Comparison of ENCODE assay signal across 27 mouse cellular contexts in the genomic region with DNA sequence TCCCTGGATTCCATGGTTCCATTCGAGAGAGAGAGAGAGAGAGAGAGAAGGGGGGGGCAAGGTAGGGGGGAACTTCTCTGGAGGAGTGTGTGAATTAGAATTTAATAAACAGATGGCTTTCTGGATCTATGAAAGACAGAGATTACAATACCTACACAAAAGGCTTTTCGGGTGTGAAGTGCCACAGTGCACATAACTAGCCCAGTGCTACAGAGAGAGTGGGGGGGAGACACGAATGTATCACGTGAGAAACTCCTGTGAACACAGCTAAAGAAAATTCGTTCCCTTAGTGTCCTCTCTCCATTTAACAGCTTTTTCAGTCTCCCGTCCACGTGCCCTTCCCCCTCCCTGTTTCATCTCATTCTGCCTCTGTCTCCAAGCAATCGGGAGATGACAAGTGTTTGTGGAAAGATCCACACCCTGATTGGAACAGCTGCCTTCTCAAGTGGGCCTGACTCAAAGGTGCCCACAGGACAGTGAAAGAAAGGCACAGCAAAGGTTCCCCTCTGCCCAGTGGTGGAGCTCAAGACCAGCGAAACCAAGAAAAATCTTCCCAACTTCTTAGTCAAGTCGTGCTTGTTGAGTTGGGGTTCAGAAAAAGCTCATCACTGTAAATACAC.
"Had no signal": no experiment of that assay in that cellular context is flagged by ENCODE, and none has a peak within 500 bp of the region (broad histone marks: within the 10 kb centered on the region; RNA-seq: fewer than 3 reads in every experiment).

No protein-coding gene starts in this region.

- H3K9me3 ChIP-seq: heart, embryonic 10.5 days; heart, embryonic 12.5 days; hindbrain, embryonic 10.5 days; hindbrain, embryonic 12.5 days; intestine, embryonic 15.5 days; kidney, embryonic 15.5 days; limb, embryonic 13.5 days; limb, embryonic 15.5 days; liver, embryonic 12.5 days had no signal

- H3K4me2 ChIP-seq: heart, embryonic 12.5 days; hindbrain, embryonic 12.5 days; hindbrain, embryonic 14.5 days; intestine, embryonic 15.5 days; kidney, embryonic 15.5 days; limb, embryonic 13.5 days; limb, embryonic 15.5 days; liver, embryonic 12.5 days had no signal

- DNase-seq: gastrocnemius, adult 2 months; gastrocnemius, postnatal 10 days; gastrocnemius, postnatal 25 days; heart, adult 18-20 months; heart, postnatal 10 days; heart, postnatal 4 days; kidney, adult 18-20 months; kidney, adult 9 months; kidney, postnatal 14 days; kidney, postnatal 36 days; layer of hippocampus, adult 9-11 months; layer of hippocampus, postnatal 36 days; left cerebral cortex, postnatal 4 days had no signal

- H3K4me3 ChIP-seq: gastrocnemius, adult 2 months; heart, embryonic 10.5 days; heart, embryonic 12.5 days; hindbrain, embryonic 10.5 days; hindbrain, embryonic 12.5 days; intestine, embryonic 15.5 days; kidney, embryonic 15.5 days; limb, embryonic 13.5 days; limb, embryonic 15.5 days; liver, embryonic 12.5 days had no signal

- H3K27me3 ChIP-seq: heart, embryonic 12.5 days; intestine, embryonic 15.5 days; kidney, embryonic 15.5 days; limb, embryonic 13.5 days; limb, embryonic 15.5 days; liver, embryonic 12.5 days had no signal

- H3K9ac ChIP-seq: heart, embryonic 12.5 days; hindbrain, embryonic 12.5 days; hindbrain, embryonic 14.5 days; intestine, embryonic 15.5 days; kidney, embryonic 15.5 days; limb, embryonic 13.5 days; limb, embryonic 15.5 days; liver, embryonic 12.5 days; liver, embryonic 14.5 days had no signal

- H3K36me3 ChIP-seq: heart, embryonic 10.5 days; heart, embryonic 12.5 days; hindbrain, embryonic 10.5 days; hindbrain, embryonic 12.5 days; intestine, embryonic 15.5 days; kidney, embryonic 15.5 days; limb, embryonic 13.5 days; limb, embryonic 15.5 days; liver, embryonic 12.5 days had no signal

- H3K4me1 ChIP-seq: intestine, embryonic 15.5 days had no signal

- H3K27ac ChIP-seq: gastrocnemius, adult 2 months; heart, embryonic 10.5 days; hindbrain, embryonic 10.5 days; hindbrain, embryonic 12.5 days; hindbrain, embryonic 14.5 days; intestine, embryonic 15.5 days; kidney, embryonic 15.5 days; kidney, postnatal 0 days; limb, embryonic 13.5 days; limb, embryonic 15.5 days; liver, embryonic 12.5 days; liver, embryonic 14.5 days had no signal

- ATAC-seq: hindbrain, embryonic 16.5 days; inflammation-experienced regulatory T-cells, adult 6 months; intestine, embryonic 15.5 days; liver, embryonic 12.5 days had no signal
